In genomic region chr1:191567859-191568258, GRCm38 (mm10) we compare ENCODE assay signal across 12 mouse cellular contexts. TPM values are rescaled to one million over a fixed set of nuclear protein-coding genes. Genes with fewer than 3 reads are reported as not detected.
DNase-seq lines count a peak whose midpoint lies in the region; ATAC-seq and TF ChIP-seq lines count a peak whose summit lies in the region.
"Had no signal": no experiment of that assay in that cellular context is flagged by ENCODE, and none has a peak within 500 bp of the region (broad histone marks: within the 10 kb centered on the region; RNA-seq: fewer than 3 reads in every experiment).

No protein-coding gene starts in this region.

- no peaks in the 10 kb centered on the region for H3K79me2 ChIP-seq in heart, adult 2 months (replicated peaks; ENCODE audit: control insufficient read depth, insufficient read depth, low read length)

- H3K9me3 ChIP-seq in heart, embryonic 11.5 days (replicated peaks; ENCODE audit: control insufficient read depth, low read length), result no peaks in the 10 kb centered on the region
- H3K9me3 ChIP-seq in lung, postnatal 0 days (ENCODE audit: low read length), result no peaks in the 10 kb centered on the region
- no peaks in the 10 kb centered on the region for H3K9me3 ChIP-seq in stomach, postnatal 0 days (ENCODE audit: control insufficient read depth, low read length)
- H3K9me3 ChIP-seq: heart, embryonic 13.5 days; limb, embryonic 12.5 days; megakaryocyte, embryonic 14.5 days; neural tube, embryonic 12.5 days had no signal

- no peak for ATAC-seq in heart, embryonic 11.5 days (replicated peaks; ENCODE audit: insufficient number of reproducible peaks, low FRiP score, low TSS enrichment)
- ATAC-seq in lung, postnatal 0 days, result no peak
- no peak for ATAC-seq in stomach, postnatal 0 days (ENCODE audit: low FRiP score, low TSS enrichment)

- H3K27ac ChIP-seq in heart, adult 2 months, result no peak overlapping the region
- no peak overlapping the region for H3K27ac ChIP-seq in heart, embryonic 11.5 days (ENCODE audit: low read depth, low read length)
- H3K27ac ChIP-seq in lung, postnatal 0 days (ENCODE audit: low read length), result no peak overlapping the region
- no peak overlapping the region for H3K27ac ChIP-seq in stomach, postnatal 0 days (replicated peaks)
- H3K27ac ChIP-seq: heart, embryonic 13.5 days; limb, embryonic 12.5 days; neural tube, embryonic 12.5 days had no signal

- H3K9ac ChIP-seq in heart, adult 2 months (ENCODE audit: low read depth, low read length), result no peak overlapping the region
- no peak overlapping the region for H3K9ac ChIP-seq in heart, embryonic 11.5 days (ENCODE audit: low read depth, low read length)
- no peak overlapping the region for H3K9ac ChIP-seq in lung, postnatal 0 days (replicated peaks; ENCODE audit: low read depth)
- H3K9ac ChIP-seq in stomach, postnatal 0 days (ENCODE audit: low read length), result no peak overlapping the region
- H3K9ac ChIP-seq: heart, embryonic 13.5 days; limb, embryonic 12.5 days; neural tube, embryonic 12.5 days had no signal

- no peaks in the 10 kb centered on the region for H3K36me3 ChIP-seq in heart, adult 2 months (ENCODE audit: control insufficient read depth, insufficient read depth, low read length)
- 0 out of 2 replicates have a peak, but pooled peaks cover 3% of the 10 kb centered on the region for H3K36me3 ChIP-seq in heart, embryonic 11.5 days (ENCODE audit: control insufficient read depth, insufficient read depth, low read length)
- H3K36me3 ChIP-seq in lung, postnatal 0 days (ENCODE audit: insufficient read depth, low read length), result no peaks in the 10 kb centered on the region
- no peaks in the 10 kb centered on the region for H3K36me3 ChIP-seq in stomach, postnatal 0 days (ENCODE audit: control insufficient read depth, insufficient read depth, low read length)

- DNase-seq in heart, adult 2 months, result peak in 1 of 2 experiments; percentile 21
- DNase-seq in lung, postnatal 0 days (ENCODE audit: low spot score), result peak; percentile 32
- DNase-seq in lung, postnatal 25 days (ENCODE audit: low spot score), result no peak
- DNase-seq in heart, postnatal 4 days, result peak; percentile 40
- DNase-seq in stomach, postnatal 0 days (ENCODE audit: low spot score), result no peak
- DNase-seq in Muller cell, postnatal 12 days (ENCODE audit: inconsistent ontology term), result no peak
- DNase-seq: right cerebral cortex, postnatal 4 days had no signal

- H3K4me3 ChIP-seq in heart, adult 2 months, result no peak overlapping the region
- no peak overlapping the region for H3K4me3 ChIP-seq in heart, embryonic 11.5 days (ENCODE audit: low read depth, low read length)
- no peak overlapping the region for H3K4me3 ChIP-seq in lung, postnatal 0 days (ENCODE audit: low read depth, low read length)
- H3K4me3 ChIP-seq in stomach, postnatal 0 days (ENCODE audit: low read depth, low read length), result no peak overlapping the region
- H3K4me3 ChIP-seq: heart, embryonic 13.5 days; limb, embryonic 12.5 days; megakaryocyte, embryonic 14.5 days; neural tube, embryonic 12.5 days had no signal

- H3K4me2 ChIP-seq in heart, embryonic 11.5 days, result no peak overlapping the region
- no peak overlapping the region for H3K4me2 ChIP-seq in lung, postnatal 0 days (replicated peaks; ENCODE audit: low read depth, low read length)
- H3K4me2 ChIP-seq in stomach, postnatal 0 days (replicated peaks; ENCODE audit: low read depth), result no peak overlapping the region
- H3K4me2 ChIP-seq: heart, embryonic 13.5 days; limb, embryonic 12.5 days; neural tube, embryonic 12.5 days had no signal

- intact Hi-C loops in heart, adult 2 months (cut with DNase I), result loop anchor here (1.0 to 2.0 kb wide), 2 partner anchors 203 to 256 kb away; no protein-coding TSS in a partner anchor

- H3K27me3 ChIP-seq in heart, adult 2 months (ENCODE audit: control insufficient read depth, insufficient read depth, low read length), result no peaks in the 10 kb centered on the region
- no peaks in the 10 kb centered on the region for H3K27me3 ChIP-seq in heart, embryonic 11.5 days (ENCODE audit: control insufficient read depth, insufficient read depth, low read length)
- no peaks in the 10 kb centered on the region for H3K27me3 ChIP-seq in lung, postnatal 0 days (replicated peaks; ENCODE audit: insufficient read depth, low read length)
- H3K27me3 ChIP-seq in stomach, postnatal 0 days (ENCODE audit: control insufficient read depth, insufficient read depth, low read length), result no peaks in the 10 kb centered on the region
- H3K27me3 ChIP-seq: heart, embryonic 13.5 days; limb, embryonic 12.5 days; megakaryocyte, embryonic 14.5 days; neural tube, embryonic 12.5 days had no signal

- peak; percentile 84 for TF ChIP-seq CTCF in heart, adult 2 months (IDR thresholded peaks at IDR 0.05)
- peak; percentile 74 for TF ChIP-seq CTCF in lung, postnatal 0 days (IDR thresholded peaks at IDR 0.05)
- peak; percentile 74 for TF ChIP-seq CTCF in stomach, postnatal 0 days (IDR thresholded peaks at IDR 0.05; ENCODE audit: low read depth)

- peaks cover 1% of the 10 kb centered on the region; the same call in 1 of the 2 replicates for H3K4me1 ChIP-seq in heart, adult 2 months (ENCODE audit: control insufficient read depth, insufficient read depth, low read length)
- peaks cover 4% of the 10 kb centered on the region; the same call in 1 of the 2 replicates for H3K4me1 ChIP-seq in heart, embryonic 11.5 days (ENCODE audit: control insufficient read depth, insufficient read depth, low read length)
- no peaks in the 10 kb centered on the region for H3K4me1 ChIP-seq in lung, postnatal 0 days (ENCODE audit: insufficient read depth, low read depth, low read length)
- H3K4me1 ChIP-seq in stomach, postnatal 0 days (replicated peaks; ENCODE audit: control insufficient read depth, insufficient read depth), result no peaks in the 10 kb centered on the region
- H3K4me1 ChIP-seq: neural tube, embryonic 12.5 days had no signal

- TF ChIP-seq POLR2A in heart, adult 2 months (IDR thresholded peaks at IDR 0.05; ENCODE audit: insufficient read depth, low read depth, low read length), result no peak

- WGBS in heart, adult 2 months, result 71% methylated on average over 1 of the region's 1 CpGs
- WGBS in heart, embryonic 11.5 days (ENCODE audit: insufficient replicate concordance), result 76% methylated on average over 1 of the region's 1 CpGs
- WGBS in lung, postnatal 0 days, result 91% methylated on average over 1 of the region's 1 CpGs
- 100% methylated on average over 1 of the region's 1 CpGs for WGBS in stomach, postnatal 0 days

- TF ChIP-seq EP300 in heart, adult 2 months (IDR thresholded peaks at IDR 0.05; ENCODE audit: insufficient read depth, low read depth, low read length), result no peak
- TF ChIP-seq EP300 in lung, postnatal 0 days (IDR thresholded peaks at IDR 0.05), result no peak
- TF ChIP-seq EP300 in stomach, postnatal 0 days (optimal IDR thresholded peaks at IDR 0.05), result no peak

RNA-seq across cellular contexts. Expression of gene Dtl, which starts 7.5 kb away (rescaled TPM):
- total RNA-seq in heart, adult 2 months (2021), result under 1 TPM; 0.16 to 0.27 TPM
- 0.06 and 0.29 TPM in 2 replicates for polyA plus RNA-seq in heart, adult 2 months (2012; rRNA removed)
- 37.0 and 39.9 TPM in 2 replicates for polyA plus RNA-seq in heart, embryonic 11.5 days (2014; fragmentation: Nextera tagmentation; extraction: Ambion mirVana)
- 2.9 and 3.1 TPM in 2 replicates for polyA plus RNA-seq in lung, postnatal 0 days (2015; fragmentation: Nextera tagmentation; extraction: Ambion mirVana)
- total RNA-seq in heart, postnatal 4 days (2021), result 10 to 100 TPM; 19.7 to 20.3 TPM
- polyA plus RNA-seq in stomach, postnatal 0 days (2015; fragmentation: Nextera tagmentation; extraction: Ambion mirVana), result 7.5 and 8.6 TPM in 2 replicates

RNA-seq across cellular contexts. Expression of gene Ints7, which starts 7.6 kb away (rescaled TPM):
- 10 to 100 TPM in 1 of 2 experiments, 1 to 10 TPM in 1; 9.5 to 11.2 TPM for total RNA-seq in heart, adult 2 months (2021)
- polyA plus RNA-seq in heart, adult 2 months (2012; rRNA removed), result 16.3 and 22.3 TPM in 2 replicates
- 38.5 and 40.4 TPM in 2 replicates for polyA plus RNA-seq in heart, embryonic 11.5 days (2014; fragmentation: Nextera tagmentation; extraction: Ambion mirVana)
- 13.9 and 14.3 TPM in 2 replicates for polyA plus RNA-seq in lung, postnatal 0 days (2015; fragmentation: Nextera tagmentation; extraction: Ambion mirVana)
- total RNA-seq in heart, postnatal 4 days (2021), result 10 to 100 TPM; 34.7 to 38.0 TPM
- polyA plus RNA-seq in stomach, postnatal 0 days (2015; fragmentation: Nextera tagmentation; extraction: Ambion mirVana), result 15.1 and 15.8 TPM in 2 replicates

Comparison
In these comparisons a context has a peak if more than half of its experiments do, and no peak if none do; other contexts are left out.
1. DNase-seq: peak in lung, postnatal 0 days (single experiment) and heart, postnatal 4 days (single experiment); none in lung, postnatal 25 days (single experiment), stomach, postnatal 0 days (single experiment) and Muller cell, postnatal 12 days (single experiment).
2. Peak in every context shown above with its lines, with median percentiles within 50 percentile points of each other: CTCF ChIP-seq.